Mouse (Mus musculus) limb, embryonic 14.5 days (tissue): Measurements from ENCODE around the gene Fam219b. TPM values are rescaled to one million over a fixed set of nuclear protein-coding genes. Genes with fewer than 3 reads are reported as not detected.

Experiments
- ATAC-seq: fragments of 200-750 bp; cut with Nextera tagmentation; 2 replicates; pipeline ENCODE4 v1.8.0; 2017; ENCODE audit warnings: low read depth, moderate number of reproducible peaks, moderate TSS enrichment; ENCODE audit not compliant: low FRiP score
- DNase-seq: peaks from one replicate; pipeline ENCODE4 v3.0.0-alpha.2; 2015; ENCODE audit warnings: low spot score
- H3K27ac ChIP-seq: fragments of 300-500 bp; sonication (generic); replicated peaks from 2 replicates; pipeline ENCODE4 v1.5.1; 2014; ENCODE audit warnings: low read depth, mild to moderate bottlenecking, low read length, moderate library complexity, mixed read lengths
- H3K27me3 ChIP-seq: fragments of 300-500 bp; sonication (generic); 2 replicates; pipeline ENCODE4 v1.6.1; 2014; ENCODE audit warnings: low read length, mixed read lengths; ENCODE audit not compliant: control insufficient read depth, insufficient read depth
- H3K36me3 ChIP-seq: fragments of 300-500 bp; sonication (generic); 2 replicates; pipeline ENCODE4 v1.6.1; 2014; ENCODE audit warnings: mild to moderate bottlenecking, low read length, moderate library complexity, mixed read lengths; ENCODE audit not compliant: control insufficient read depth, insufficient read depth
- H3K4me1 ChIP-seq: fragments of 300-500 bp; sonication (generic); 2 replicates; pipeline ENCODE4 v1.6.1; 2014; ENCODE audit warnings: antibody characterized with exemption, low read length, mixed read lengths; ENCODE audit not compliant: control insufficient read depth, insufficient read depth
- H3K4me2 ChIP-seq: fragments of 300-500 bp; sonication (generic); replicated peaks from 2 replicates; pipeline ENCODE4 v1.6.1; 2014; ENCODE audit warnings: low read depth, mild to moderate bottlenecking, low read length, moderate library complexity; ENCODE audit not compliant: severe bottlenecking
- H3K4me3 ChIP-seq: fragments of 300-500 bp; sonication (generic); replicated peaks from 2 replicates; pipeline ENCODE4 v1.5.1; 2014; ENCODE audit warnings: low read length
- H3K9ac ChIP-seq: fragments of 300-500 bp; sonication (generic); 2 replicates; pipeline ENCODE4 v1.6.1; 2014; ENCODE audit warnings: mild to moderate bottlenecking, low read depth, low read length, moderate library complexity; ENCODE audit not compliant: severe bottlenecking
- H3K9me3 ChIP-seq: fragments of 300-500 bp; sonication (generic); 2 replicates; pipeline ENCODE4 v1.6.1; 2016; ENCODE audit warnings: low read length; ENCODE audit not compliant: control insufficient read depth
- POLR2A ChIP-seq: fragments of 200-500 bp; IDR thresholded peaks from 2 replicates; pipeline ENCODE4 v1.8.0; 2012; ENCODE audit warnings: inconsistent platforms, mild to moderate bottlenecking, moderate library complexity, borderline replicate concordance; ENCODE audit not compliant: insufficient read depth, insufficient read length; ENCODE audit errors: extremely low read depth
- WGBS: fragments of 180-500 bp; shearing (Covaris S2); extraction: QIAGEN DNeasy Blood & Tissue Kit; methylation state at CpG from one replicate; pipeline ENCODE4 v1.1.7; 2014; 5-methylcytosine and 5-hydroxymethylcytosine counted together
- polyA plus RNA-seq, 2 experiments: library from polyadenylated mRNA; depleted of rRNA in 1 of 2; stranded (reverse) in 1 of 2; unstranded in 1 of 2; fragments of >200 nt; fragmentation: Nextera tagmentation in 1 of 2; extraction: Ambion mirVana in 1 of 2; gene quantifications; 2 replicates each; pipeline versions ENCODE4 v1.2.1 to v1.2.3; 2012 to 2014

The Fam219b gene
- polyA plus RNA-seq, 2 experiments = 16.2 to 25.2 TPM

- Histone ChIP-seq H3K9me3 (no peaks in the 10 kb centered on the region), H3K4me3 (peak overlapping the region; percentile 46), H3K4me2 (peak overlapping the region; percentile 95), H3K27me3 (peaks cover 70% of the 10 kb centered on the region), H3K36me3 (no peaks in the 10 kb centered on the region), H3K27ac (no peak overlapping the region), H3K9ac (peak overlapping the region; percentile 41), H3K4me1 (peaks cover 21% of the 10 kb centered on the region)
- TF ChIP-seq POLR2A = no peak
- DNase-seq = no peak
- WGBS = 1% methylated on average over 25 of the region's 34 CpGs
- 0 out of 2 replicates have a peak, but pooled peaks have one; percentile 50 for ATAC-seq
Observed at GRCm38 (mm10) chr9:57504381-57504700, 33.0 kb upstream of the Fam219b start.

GRCm38 (mm10) chr9:57504891-57505290 is 32.4 kb upstream of the Fam219b start:
- ATAC-seq = no peak
- WGBS = 51% methylated on average over 10 of the region's 10 CpGs
- Histone ChIP-seq H3K4me2 (peak overlapping the region; percentile 95; the same call in 1 of the 2 replicates), H3K4me1 (peaks cover 21% of the 10 kb centered on the region), H3K9me3 (no peaks in the 10 kb centered on the region), H3K27ac (no peak overlapping the region), H3K9ac (no peak overlapping the region), H3K36me3 (no peaks in the 10 kb centered on the region), H3K4me3 (peak overlapping the region; percentile 46; the same call in 1 of the 2 replicates), H3K27me3 (peaks cover 65% of the 10 kb centered on the region)
- DNase-seq = no peak
- TF ChIP-seq POLR2A = no peak

GRCm38 (mm10) chr9:57505700-57506099 is 31.6 kb upstream of the Fam219b start:
- peaks cover 58% of the 10 kb centered on the region for H3K27me3 ChIP-seq
- no peak overlapping the region for H3K27ac ChIP-seq
- H3K4me3 ChIP-seq = no peak overlapping the region
- ATAC-seq (no peak), DNase-seq (no peak)
- no peak for TF ChIP-seq POLR2A
- peaks cover 21% of the 10 kb centered on the region for H3K4me1 ChIP-seq
- WGBS = 13% methylated on average over 8 of the region's 8 CpGs
- no peak overlapping the region for H3K4me2 ChIP-seq
- H3K36me3 ChIP-seq = no peaks in the 10 kb centered on the region
- no peaks in the 10 kb centered on the region for H3K9me3 ChIP-seq
- no peak overlapping the region for H3K9ac ChIP-seq

GRCm38 (mm10) chr9:57510577-57510976 is 26.8 kb upstream of the Fam219b start:
- DNase-seq (no peak), ATAC-seq (no peak)
- Histone ChIP-seq H3K27ac (no peak overlapping the region), H3K36me3 (no peaks in the 10 kb centered on the region), H3K4me1 (no peaks in the 10 kb centered on the region), H3K4me2 (no peak overlapping the region), H3K9ac (no peak overlapping the region), H3K4me3 (no peak overlapping the region), H3K27me3 (peaks cover 11% of the 10 kb centered on the region), H3K9me3 (no peaks in the 10 kb centered on the region)
- no peak for TF ChIP-seq POLR2A
- WGBS = 79% methylated on average over 2 of the region's 2 CpGs

GRCm38 (mm10) chr9:57517113-57517512 is 20.2 kb upstream of the Fam219b start:
- Histone ChIP-seq H3K36me3 (no peaks in the 10 kb centered on the region), H3K27ac (no peak overlapping the region), H3K4me1 (peaks cover 3% of the 10 kb centered on the region; the same call in 1 of the 2 replicates), H3K9me3 (no peaks in the 10 kb centered on the region), H3K27me3 (no peaks in the 10 kb centered on the region), H3K9ac (no peak overlapping the region), H3K4me2 (no peak overlapping the region), H3K4me3 (no peak overlapping the region)
- ATAC-seq (no peak), DNase-seq (peak; percentile 47)
- WGBS = 16% methylated on average over 3 of the region's 3 CpGs
- TF ChIP-seq POLR2A = no peak
